Mouse (Mus musculus) E14TG2a.4 (cell line): ENCODE data around the gene Mpp1.
A peak's percentile ranks its signal among the peaks of the same experiment; 100 is the strongest.

Experiments used
- H3K27me3 ChIP-seq: 2 replicates; pipeline ENCODE4 v1.6.1; 2014; ENCODE audit warnings: low read length, control low read depth; ENCODE audit not compliant: insufficient read depth
- H3K36me3 ChIP-seq: 2 replicates; pipeline ENCODE4 v1.6.1; 2014; ENCODE audit warnings: low read length, control low read depth; ENCODE audit not compliant: insufficient read depth
- H3K4me1 ChIP-seq: replicated peaks from 2 replicates; pipeline ENCODE4 v1.6.1; 2014; ENCODE audit warnings: low read depth, low read length, control low read depth
- H3K4me3 ChIP-seq: replicated peaks from 2 replicates; pipeline ENCODE4 v1.5.1; 2014; ENCODE audit warnings: mild to moderate bottlenecking, low read length
- H3K9me3 ChIP-seq: 2 replicates; pipeline ENCODE4 v1.6.1; 2014; ENCODE audit warnings: low read length, control low read depth
- CTCF ChIP-seq: conservative IDR thresholded peaks from 2 replicates; pipeline ENCODE4 v1.5.1; 2014; ENCODE audit warnings: low read length
- NANOG ChIP-seq: IDR thresholded peaks from 2 replicates; pipeline ENCODE4 v1.6.1; 2014; ENCODE audit warnings: borderline replicate concordance, low read length, mixed read lengths
- POU5F1 ChIP-seq: IDR thresholded peaks from 2 replicates; pipeline ENCODE4 v1.6.1; 2014; ENCODE audit warnings: low read length, borderline replicate concordance

The Mpp1 gene

GRCm38 (mm10) chrX:75096163-75096770 is 34.5 kb downstream of the Mpp1 start:
- TF ChIP-seq POU5F1 (no peak), CTCF (no peak), NANOG (no peak)
- H3K4me1 ChIP-seq: peaks cover 21% of the 10 kb centered on the region
- H3K36me3 ChIP-seq: peaks cover 40% of the 10 kb centered on the region
- no peaks in the 10 kb centered on the region for H3K27me3 ChIP-seq
- H3K4me3 ChIP-seq: peak overlapping the region; percentile 90
- H3K9me3 ChIP-seq: no peaks in the 10 kb centered on the region

- H3K4me1 ChIP-seq: peaks cover 21% of the 10 kb centered on the region
- H3K27me3 ChIP-seq: no peaks in the 10 kb centered on the region
- H3K4me3 ChIP-seq: peak within 1 kb of the TSS; percentile 90
- H3K9me3 ChIP-seq: no peaks in the 10 kb centered on the region
- TF ChIP-seq CTCF (no peak), NANOG (no peak), POU5F1 (no peak)
- H3K36me3 ChIP-seq: peaks cover 33% of the 10 kb centered on the region
Observed at GRCm38 (mm10) chrX:75095369-75096162, 35.2 kb downstream of the Mpp1 start, which contains the start of gene Dkc1. Dkc1 (plus strand) TSS chrX:75095854.

- no peaks in the 10 kb centered on the region for H3K36me3 ChIP-seq
- no peaks in the 10 kb centered on the region for H3K27me3 ChIP-seq
- H3K4me3 ChIP-seq: no peak overlapping the region
- H3K9me3 ChIP-seq: no peaks in the 10 kb centered on the region
- H3K4me1 ChIP-seq: peaks cover 4% of the 10 kb centered on the region; the same call in 1 of the 2 replicates
- no peak for TF ChIP-seq CTCF
- no peak for TF ChIP-seq NANOG
- no peak for TF ChIP-seq POU5F1
Observed at GRCm38 (mm10) chrX:75085654-75086053, 45.2 kb downstream of the Mpp1 start.

GRCm38 (mm10) chrX:75084774-75085508 is 45.9 kb downstream of the Mpp1 start, which contains the start of gene Gab3:
Gab3 (minus strand) TSS chrX:75085458.
- Histone ChIP-seq H3K4me1 (peaks cover 4% of the 10 kb centered on the region; the same call in 1 of the 2 replicates), H3K4me3 (peak within 1 kb of the TSS; percentile 69), H3K36me3 (no peaks in the 10 kb centered on the region), H3K27me3 (no peaks in the 10 kb centered on the region), H3K9me3 (no peaks in the 10 kb centered on the region)
- no peak for TF ChIP-seq POU5F1
- TF ChIP-seq NANOG: no peak
- TF ChIP-seq CTCF: no peak

- peaks cover 4% of the 10 kb centered on the region; the same call in 1 of the 2 replicates for H3K4me1 ChIP-seq
- H3K36me3 ChIP-seq: no peaks in the 10 kb centered on the region
- H3K4me3 ChIP-seq: peak overlapping the region; percentile 69
- no peaks in the 10 kb centered on the region for H3K27me3 ChIP-seq
- H3K9me3 ChIP-seq: no peaks in the 10 kb centered on the region
- no peak for TF ChIP-seq NANOG
- no peak for TF ChIP-seq CTCF
- TF ChIP-seq POU5F1: no peak
Observed at GRCm38 (mm10) chrX:75083982-75084773, 46.6 kb downstream of the Mpp1 start.

GRCm38 (mm10) chrX:75082351-75082750 is 48.5 kb downstream of the Mpp1 start:
- Histone ChIP-seq H3K4me3 (no peak overlapping the region), H3K9me3 (no peaks in the 10 kb centered on the region), H3K27me3 (no peaks in the 10 kb centered on the region), H3K36me3 (no peaks in the 10 kb centered on the region), H3K4me1 (peaks cover 4% of the 10 kb centered on the region; the same call in 1 of the 2 replicates)
- TF ChIP-seq POU5F1 (no peak), CTCF (peak; percentile 27)
